Mouse (Mus musculus) limb, embryonic 15.5 days (tissue): ENCODE measurements around the gene Cops3. TPM values are rescaled to one million over a fixed set of nuclear protein-coding genes. Genes with fewer than 3 reads are reported as not detected.
A peak's percentile ranks its signal among the peaks of the same experiment; 100 is the strongest.

Experiments
- ATAC-seq: fragments of 200-750 bp; cut with Nextera tagmentation; 2 replicates; pipeline ENCODE4 v1.8.0; 2017; ENCODE audit warnings: low read depth, moderate TSS enrichment; ENCODE audit not compliant: insufficient number of reproducible peaks, low FRiP score, low TSS enrichment
- H3K27ac ChIP-seq: fragments of 300-500 bp; sonication (generic); 2 replicates; pipeline ENCODE4 v1.5.1; 2015; ENCODE audit warnings: moderate library complexity, mild to moderate bottlenecking, inconsistent platforms
- H3K27me3 ChIP-seq: fragments of 300-500 bp; sonication (generic); 2 replicates; pipeline ENCODE4 v1.6.1; 2015; ENCODE audit warnings: inconsistent platforms
- H3K36me3 ChIP-seq: fragments of 300-500 bp; sonication (generic); 2 replicates; pipeline ENCODE4 v1.6.1; 2015; ENCODE audit warnings: inconsistent platforms
- H3K4me1 ChIP-seq: fragments of 300-500 bp; sonication (generic); 2 replicates; pipeline ENCODE4 v1.6.1; 2015; ENCODE audit warnings: inconsistent platforms
- H3K4me2 ChIP-seq: fragments of 300-500 bp; sonication (generic); 2 replicates; pipeline ENCODE4 v1.6.1; 2015; ENCODE audit warnings: mild to moderate bottlenecking, inconsistent platforms
- H3K4me3 ChIP-seq: fragments of 300-500 bp; sonication (generic); 2 replicates; pipeline ENCODE4 v1.5.1; 2015; ENCODE audit warnings: mild to moderate bottlenecking, inconsistent platforms
- H3K9ac ChIP-seq: fragments of 300-500 bp; sonication (generic); 2 replicates; pipeline ENCODE4 v1.6.1; 2015; ENCODE audit warnings: inconsistent platforms
- H3K9me3 ChIP-seq: fragments of 300-500 bp; sonication (generic); 2 replicates; pipeline ENCODE4 v1.6.1; 2016; ENCODE audit warnings: inconsistent platforms
- WGBS: fragments of 180-500 bp; shearing (Covaris S2); methylation state at CpG from one replicate; pipeline ENCODE4 v1.1.7; 2015; 5-methylcytosine and 5-hydroxymethylcytosine counted together
- polyA plus RNA-seq: library from polyadenylated mRNA; unstranded; fragments of >200 nt; fragmentation: Nextera tagmentation; extraction: Ambion mirVana; gene quantifications from 2 replicates; pipeline ENCODE4 v1.2.1, GENCODE M21; 2015

Gene Cops3
- 177 and 178 TPM in 2 replicates for polyA plus RNA-seq

GRCm38 (mm10) chr11:59839459-59840126 is at the start of gene Cops3:
Gene Cops3 (minus strand): TSS chr11:59839838.
- ATAC-seq: peak; percentile 95
- Histone ChIP-seq H3K4me1 (peaks cover 15% of the 10 kb centered on the region), H3K27me3 (no peaks in the 10 kb centered on the region), H3K4me2 (peak within 1 kb of the TSS; percentile 58), H3K9me3 (no peaks in the 10 kb centered on the region), H3K27ac (peak within 1 kb of the TSS; percentile 99), H3K36me3 (peaks cover 24% of the 10 kb centered on the region), H3K9ac (peak within 1 kb of the TSS; percentile 96), H3K4me3 (peak within 1 kb of the TSS; percentile 100)
- under 1% methylated on average over 43 of the region's 43 CpGs for WGBS

- H3K27me3 ChIP-seq: no peaks in the 10 kb centered on the region
- ATAC-seq: no peak
- no peaks in the 10 kb centered on the region for H3K4me1 ChIP-seq
- no peaks in the 10 kb centered on the region for H3K36me3 ChIP-seq
- no peak overlapping the region for H3K4me3 ChIP-seq
- no peaks in the 10 kb centered on the region for H3K9me3 ChIP-seq
- no peak overlapping the region for H3K9ac ChIP-seq
- no peak overlapping the region for H3K4me2 ChIP-seq
- H3K27ac ChIP-seq: no peak overlapping the region
- WGBS: 78% methylated on average over 5 of the region's 5 CpGs
Measured at GRCm38 (mm10) chr11:59888151-59888550, 48.5 kb upstream of the Cops3 start.

GRCm38 (mm10) chr11:59886952-59887351 is 47.3 kb upstream of the Cops3 start:
- Histone ChIP-seq H3K36me3 (no peaks in the 10 kb centered on the region), H3K9ac (no peak overlapping the region), H3K27ac (no peak overlapping the region), H3K4me1 (no peaks in the 10 kb centered on the region), H3K4me3 (no peak overlapping the region), H3K9me3 (no peaks in the 10 kb centered on the region), H3K27me3 (no peaks in the 10 kb centered on the region), H3K4me2 (no peak overlapping the region)
- ATAC-seq: no peak
- 68% methylated on average over 1 of the region's 1 CpGs for WGBS

- Histone ChIP-seq H3K4me2 (no peak overlapping the region), H3K9ac (no peak overlapping the region), H3K4me1 (no peaks in the 10 kb centered on the region), H3K36me3 (no peaks in the 10 kb centered on the region), H3K27ac (no peak overlapping the region), H3K4me3 (no peak overlapping the region), H3K9me3 (no peaks in the 10 kb centered on the region), H3K27me3 (no peaks in the 10 kb centered on the region)
- no peak for ATAC-seq
- WGBS: 55% methylated on average over 17 of the region's 17 CpGs
Measured at GRCm38 (mm10) chr11:59885217-59885986, 45.8 kb upstream of the Cops3 start.

- ATAC-seq: 0 out of 2 replicates have a peak, but pooled peaks have one; percentile 45
- WGBS: 32% methylated on average over 2 of the region's 2 CpGs
- no peak overlapping the region for H3K9ac ChIP-seq
Measured at GRCm38 (mm10) chr11:59880031-59880430, 40.4 kb upstream of the Cops3 start.

GRCm38 (mm10) chr11:59872124-59872523 is 32.5 kb upstream of the Cops3 start:
- no peak for ATAC-seq
- WGBS: 79% methylated on average over 8 of the region's 8 CpGs
- Histone ChIP-seq H3K9me3 (no peaks in the 10 kb centered on the region), H3K4me2 (no peak overlapping the region), H3K36me3 (peaks cover 46% of the 10 kb centered on the region), H3K27ac (no peak overlapping the region), H3K27me3 (no peaks in the 10 kb centered on the region), H3K9ac (no peak overlapping the region), H3K4me3 (no peak overlapping the region), H3K4me1 (no peaks in the 10 kb centered on the region)

More at GRCm38 (mm10) chr11:59880031-59880430, 40.4 kb upstream of the Cops3 start:
- Histone ChIP-seq H3K9me3 (no peaks in the 10 kb centered on the region), H3K4me1 (no peaks in the 10 kb centered on the region), H3K36me3 (peaks cover 33% of the 10 kb centered on the region), H3K27ac (no peak overlapping the region), H3K4me2 (no peak overlapping the region), H3K27me3 (no peaks in the 10 kb centered on the region), H3K4me3 (no peak overlapping the region)

GRCm38 (mm10) chr11:59864316-59864715 is 24.7 kb upstream of the Cops3 start:
- Histone ChIP-seq H3K27ac (no peak overlapping the region), H3K9me3 (no peaks in the 10 kb centered on the region), H3K9ac (no peak overlapping the region), H3K4me1 (no peaks in the 10 kb centered on the region), H3K4me2 (no peak overlapping the region), H3K27me3 (no peaks in the 10 kb centered on the region), H3K4me3 (no peak overlapping the region), H3K36me3 (peaks cover 22% of the 10 kb centered on the region)
- ATAC-seq: no peak
- 85% methylated on average over 6 of the region's 6 CpGs for WGBS

GRCm38 (mm10) chr11:59860467-59860866 is 20.8 kb upstream of the Cops3 start:
- Histone ChIP-seq H3K36me3 (peaks cover 22% of the 10 kb centered on the region), H3K27me3 (no peaks in the 10 kb centered on the region), H3K4me1 (no peaks in the 10 kb centered on the region), H3K9ac (no peak overlapping the region), H3K4me3 (no peak overlapping the region), H3K9me3 (no peaks in the 10 kb centered on the region), H3K4me2 (no peak overlapping the region), H3K27ac (no peak overlapping the region)
- WGBS: 84% methylated on average over 11 of the region's 11 CpGs
- no peak for ATAC-seq

GRCm38 (mm10) chr11:59852865-59853264 is 13.2 kb upstream of the Cops3 start:
- 60% methylated on average over 3 of the region's 3 CpGs for WGBS
- Histone ChIP-seq H3K4me2 (no peak overlapping the region), H3K36me3 (peaks cover 18% of the 10 kb centered on the region; the same call in 1 of the 2 replicates), H3K4me1 (peaks cover 9% of the 10 kb centered on the region; the same call in 1 of the 2 replicates), H3K4me3 (no peak overlapping the region), H3K9me3 (no peaks in the 10 kb centered on the region), H3K27ac (no peak overlapping the region), H3K9ac (no peak overlapping the region), H3K27me3 (no peaks in the 10 kb centered on the region)
- no peak for ATAC-seq

- WGBS: under 1% methylated on average over 69 of the region's 69 CpGs
Measured at GRCm38 (mm10) chr11:59847891-59848884, 8.6 kb upstream of the Cops3 start.

GRCm38 (mm10) chr11:59847131-59847530 is 7.5 kb upstream of the Cops3 start:
- Histone ChIP-seq H3K9me3 (no peaks in the 10 kb centered on the region), H3K27ac (no peak overlapping the region), H3K4me3 (peak overlapping the region; percentile 79; the same call in 1 of the 2 replicates), H3K36me3 (peaks cover 5% of the 10 kb centered on the region; the same call in 1 of the 2 replicates), H3K4me1 (peaks cover 9% of the 10 kb centered on the region; the same call in 1 of the 2 replicates), H3K27me3 (no peaks in the 10 kb centered on the region), H3K9ac (no peak overlapping the region), H3K4me2 (peak overlapping the region; percentile 72; the same call in 1 of the 2 replicates)
- 7% methylated on average over 2 of the region's 2 CpGs for WGBS
- no peak for ATAC-seq

More at GRCm38 (mm10) chr11:59847891-59848884, 8.6 kb upstream of the Cops3 start:
- H3K4me3 ChIP-seq: peak overlapping the region; percentile 79
- H3K4me2 ChIP-seq: peak overlapping the region; percentile 72
- peak; percentile 82 for ATAC-seq
- peak overlapping the region; percentile 91 for H3K27ac ChIP-seq
- H3K4me1 ChIP-seq: peaks cover 9% of the 10 kb centered on the region; the same call in 1 of the 2 replicates
- no peaks in the 10 kb centered on the region for H3K27me3 ChIP-seq
- peaks cover 12% of the 10 kb centered on the region; the same call in 1 of the 2 replicates for H3K36me3 ChIP-seq
- peak overlapping the region; percentile 85 for H3K9ac ChIP-seq
- H3K9me3 ChIP-seq: no peaks in the 10 kb centered on the region
